In the genomic region with DNA sequence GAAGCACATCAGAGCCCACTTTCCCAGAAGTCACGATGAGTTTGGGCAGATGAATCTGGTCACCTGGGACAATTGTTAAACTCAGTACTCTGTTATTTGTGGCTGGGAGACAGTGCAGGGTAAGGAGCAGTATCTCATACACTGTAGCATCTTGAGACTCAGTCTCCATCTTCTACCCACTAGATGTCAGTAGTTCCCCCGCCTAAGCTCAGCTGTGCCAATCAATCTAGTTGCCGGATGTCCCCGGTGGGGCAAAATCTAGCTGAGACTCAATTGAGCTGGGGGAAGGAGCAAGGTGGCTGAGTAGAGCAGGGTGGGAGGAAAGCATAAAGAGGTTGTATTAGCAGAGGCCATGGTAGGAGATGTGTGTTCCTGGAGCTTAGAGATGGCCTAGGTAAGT, we compare ENCODE assay signal across 11 mouse cellular contexts. TPM values are rescaled to one million over a fixed set of nuclear protein-coding genes. Genes with fewer than 3 reads are reported as not detected.
DNase-seq lines count a peak whose midpoint lies in the region; ATAC-seq and TF ChIP-seq lines count a peak whose summit lies in the region.
"Had no signal": no experiment of that assay in that cellular context is flagged by ENCODE, and none has a peak within 500 bp of the region (broad histone marks: within the 10 kb centered on the region; RNA-seq: fewer than 3 reads in every experiment).

No protein-coding gene starts in this region.

- H3K27ac ChIP-seq in hindbrain, embryonic 12.5 days, result no peak overlapping the region
- no peak overlapping the region for H3K27ac ChIP-seq in hindbrain, embryonic 13.5 days
- no peak overlapping the region for H3K27ac ChIP-seq in ES-E14 (ENCODE audit: insufficient read depth, low read depth, low read length, poor library complexity, severe bottlenecking)
- H3K27ac ChIP-seq: limb, embryonic 12.5 days; midbrain, embryonic 12.5 days had no signal

- WGBS in hindbrain, embryonic 12.5 days, result 29% methylated on average over 4 of the region's 4 CpGs
- WGBS in hindbrain, embryonic 13.5 days, result 28% methylated on average over 4 of the region's 4 CpGs

- H3K9ac ChIP-seq in hindbrain, embryonic 12.5 days, result no peak overlapping the region
- H3K9ac ChIP-seq in hindbrain, embryonic 13.5 days, result no peak overlapping the region
- H3K9ac ChIP-seq in ES-E14 (ENCODE audit: insufficient read depth, low read depth, low read length, poor library complexity, severe bottlenecking), result no peak overlapping the region
- H3K9ac ChIP-seq: limb, embryonic 12.5 days; midbrain, embryonic 12.5 days had no signal

- H3K4me2 ChIP-seq in hindbrain, embryonic 12.5 days (replicated peaks), result no peak overlapping the region
- H3K4me2 ChIP-seq in hindbrain, embryonic 13.5 days, result no peak overlapping the region
- H3K4me2 ChIP-seq: limb, embryonic 12.5 days; midbrain, embryonic 12.5 days had no signal

- peak; percentile 48; the same call in 1 of the 2 replicates for ATAC-seq in hindbrain, embryonic 12.5 days (ENCODE audit: low FRiP score)
- no peak for ATAC-seq in hindbrain, embryonic 13.5 days (ENCODE audit: low FRiP score)
- ATAC-seq in hematopoietic stem cell, adult 5-6 weeks (replicated peaks in 1 of 2; ENCODE audit: insufficient read depth in 1 of 2, low FRiP score in 2 of 2, low TSS enrichment in 1 of 2, low read depth in 1 of 2, poor library complexity in 2 of 2, severe bottlenecking in 2 of 2), result peak; percentile 53 to 69

- H3K36me3 ChIP-seq in hindbrain, embryonic 12.5 days, result no peaks in the 10 kb centered on the region
- no peaks in the 10 kb centered on the region for H3K36me3 ChIP-seq in hindbrain, embryonic 13.5 days
- H3K36me3 ChIP-seq in ES-E14 (ENCODE audit: control insufficient read depth, insufficient read depth, low read length, poor library complexity, severe bottlenecking), result no peaks in the 10 kb centered on the region
- H3K36me3 ChIP-seq: limb, embryonic 12.5 days; midbrain, embryonic 12.5 days had no signal

- peak; percentile 20 for DNase-seq in 416B (ENCODE audit: low read depth)
- DNase-seq in ES-E14 (ENCODE audit: low read depth, low spot score), result peak; percentile 15
- DNase-seq in urinary bladder, postnatal 14 days (ENCODE audit: low spot score), result no peak
- no peak for DNase-seq in right cerebral cortex, postnatal 25 days
- DNase-seq in spleen, postnatal 36 days (ENCODE audit: low spot score in 2 of 2), result no peak
- DNase-seq: cerebellum, adult 11 months had no signal

- no peaks in the 10 kb centered on the region for H3K27me3 ChIP-seq in hindbrain, embryonic 12.5 days
- no peaks in the 10 kb centered on the region for H3K27me3 ChIP-seq in hindbrain, embryonic 13.5 days
- H3K27me3 ChIP-seq: limb, embryonic 12.5 days; midbrain, embryonic 12.5 days had no signal

- H3K9me3 ChIP-seq in hindbrain, embryonic 12.5 days (replicated peaks), result no peaks in the 10 kb centered on the region
- no peaks in the 10 kb centered on the region for H3K9me3 ChIP-seq in hindbrain, embryonic 13.5 days
- H3K9me3 ChIP-seq in ES-E14 (ENCODE audit: control insufficient read depth, insufficient read depth, low read depth, low read length), result no peaks in the 10 kb centered on the region
- H3K9me3 ChIP-seq: limb, embryonic 12.5 days; midbrain, embryonic 12.5 days had no signal

- in situ Hi-C loops in ES-E14 (cut with MboI; ENCODE audit: low sequenced_read_pairs in 2 of 2, unreplicated experiment in 2 of 2), result no loop called here

- H3K4me1 ChIP-seq in hindbrain, embryonic 12.5 days, result 0 out of 2 replicates have a peak, but pooled peaks cover 2% of the 10 kb centered on the region
- 0 out of 2 replicates have a peak, but pooled peaks cover 3% of the 10 kb centered on the region for H3K4me1 ChIP-seq in hindbrain, embryonic 13.5 days (replicated peaks)
- no peaks in the 10 kb centered on the region for H3K4me1 ChIP-seq in ES-E14 (ENCODE audit: control insufficient read depth in 2 of 2, insufficient read depth in 2 of 2, low read length in 2 of 2, poor library complexity in 1 of 2)
- H3K4me1 ChIP-seq: limb, embryonic 12.5 days; midbrain, embryonic 12.5 days had no signal

- H3K4me3 ChIP-seq in hindbrain, embryonic 12.5 days, result no peak overlapping the region
- H3K4me3 ChIP-seq in hindbrain, embryonic 13.5 days, result no peak overlapping the region
- no peak overlapping the region for H3K4me3 ChIP-seq in ES-E14 (ENCODE audit: insufficient read depth in 1 of 2, low read depth in 1 of 2, low read length in 2 of 2, poor library complexity in 1 of 2, severe bottlenecking in 1 of 2)
- H3K4me3 ChIP-seq: limb, embryonic 12.5 days; midbrain, embryonic 12.5 days had no signal

TF ChIP-seq in ES-E14, 5 proteins besides CTCF, POLR2A, EP300 and RAD21:
- TF ChIP-seq CHD2 (IDR thresholded peaks at IDR 0.05; ENCODE audit: low read depth, low read length) (no peak), ZNF384 (IDR thresholded peaks at IDR 0.05; ENCODE audit: low read depth, low read length) (no peak), ZC3H11A (IDR thresholded peaks at IDR 0.05; ENCODE audit: borderline replicate concordance, low read depth, low read length) (0 out of 2 replicates have a peak, but pooled peaks have one; percentile 26)

RNA-seq across cellular contexts. Expression of a gene that starts 57.7 kb away (rescaled TPM):
- 58.6 and 59.7 TPM in 2 replicates for polyA plus RNA-seq in hindbrain, embryonic 12.5 days (2016; fragmentation: Nextera tagmentation; extraction: Ambion mirVana)
- polyA plus RNA-seq in hindbrain, embryonic 13.5 days (2015; fragmentation: Nextera tagmentation; extraction: Ambion mirVana), result 54.6 and 57.2 TPM in 2 replicates
- 18.1 and 27.9 TPM in 2 replicates for total RNA-seq in ES-E14 (2012; rRNA removed)
- 21.6 and 29.8 TPM in 2 replicates for total RNA-seq in hematopoietic stem cell, adult 5-6 weeks (2017)

RNA-seq across cellular contexts. Expression of a gene that starts 57.8 kb away (rescaled TPM):
- 42.4 and 46.4 TPM in 2 replicates for polyA plus RNA-seq in hindbrain, embryonic 12.5 days (2016; fragmentation: Nextera tagmentation; extraction: Ambion mirVana)
- polyA plus RNA-seq in hindbrain, embryonic 13.5 days (2015; fragmentation: Nextera tagmentation; extraction: Ambion mirVana), result 61.3 and 62.5 TPM in 2 replicates
- 29.8 and 35.6 TPM in 2 replicates for total RNA-seq in ES-E14 (2012; rRNA removed)
- total RNA-seq in hematopoietic stem cell, adult 5-6 weeks (2017), result 24.5 and 33.7 TPM in 2 replicates

Comparison
In these comparisons a context has a peak if more than half of its experiments do, and no peak if none do; other contexts are left out.
1. DNase-seq: peak in 416B (single experiment) and ES-E14 (single experiment); none in urinary bladder, postnatal 14 days (single experiment), right cerebral cortex, postnatal 25 days (single experiment) and spleen, postnatal 36 days (0 of 2).